Mouse (Mus musculus) myocyte (in vitro differentiated cells): ENCODE results near the gene Nup214. TPM values are rescaled to one million over a fixed set of nuclear protein-coding genes. Genes with fewer than 3 reads are reported as not detected.

ENCODE experiments used
- H3K27me3 ChIP-seq: one replicate; pipeline ENCODE4 v1.6.1; 2011; ENCODE audit not compliant: control insufficient read depth, insufficient read depth, insufficient read length
- H3K36me3 ChIP-seq: one replicate; pipeline ENCODE4 v1.6.1; 2011; ENCODE audit not compliant: control insufficient read depth, insufficient read depth
- H3K4me2 ChIP-seq: one replicate; pipeline ENCODE4 v1.6.1; 2011; ENCODE audit warnings: low read depth, control low read depth
- H3K4me3 ChIP-seq: one replicate; pipeline ENCODE4 v1.5.1; 2011; ENCODE audit warnings: mild to moderate bottlenecking, control low read depth, moderate library complexity
- H3K79me2 ChIP-seq: one replicate; pipeline ENCODE4 v1.6.1; 2011; ENCODE audit not compliant: control insufficient read depth, insufficient read depth
- H3ac ChIP-seq: one replicate; pipeline ENCODE4 v1.6.1; 2011; ENCODE audit not compliant: control insufficient read depth, insufficient read length
- CEBPB ChIP-seq: IDR thresholded peaks from 2 replicates; pipeline ENCODE4 v1.6.1; 2011; ENCODE audit warnings: mild to moderate bottlenecking, moderate library complexity; ENCODE audit not compliant: poor library complexity, insufficient read depth, severe bottlenecking
- E2F4 ChIP-seq: IDR thresholded peaks from one replicate; pipeline ENCODE4 v1.6.1; 2011; ENCODE audit warnings: mild to moderate bottlenecking, control low read depth, moderate library complexity; ENCODE audit not compliant: insufficient read depth
- MAX ChIP-seq: IDR thresholded peaks from one replicate; pipeline ENCODE4 v1.6.1; 2011; ENCODE audit warnings: low read depth, mild to moderate bottlenecking, control low read depth
- MYOD1 ChIP-seq, 3 experiments: IDR thresholded peaks; one replicate each; pipeline ENCODE4 v1.6.1; 2011; ENCODE audit warnings: control low read depth in 2 of 3, low read depth in 2 of 3, mild to moderate bottlenecking in 2 of 3, moderate library complexity in 1 of 3; ENCODE audit not compliant: insufficient read length in 2 of 3, control insufficient read depth in 1 of 3
- MYOG ChIP-seq, 3 experiments: IDR thresholded peaks; one replicate each; pipeline ENCODE4 v1.6.1; 2011; ENCODE audit warnings: control low read depth in 2 of 3, low read depth in 2 of 3, mild to moderate bottlenecking in 2 of 3; ENCODE audit not compliant: insufficient read length in 2 of 3, control insufficient read depth in 1 of 3, insufficient read depth in 1 of 3
- POLR2A ChIP-seq: IDR thresholded peaks from one replicate; pipeline ENCODE4 v1.6.1; 2011; ENCODE audit warnings: low read depth, mild to moderate bottlenecking, control low read depth, moderate library complexity; ENCODE audit not compliant: insufficient read length
- POLR2AphosphoS2 ChIP-seq: IDR thresholded peaks from one replicate; pipeline ENCODE4 v1.6.1; 2011; ENCODE audit warnings: low read depth, control low read depth; ENCODE audit not compliant: insufficient read length
- REST ChIP-seq: IDR thresholded peaks from one replicate; pipeline ENCODE4 v1.6.1; 2011; ENCODE audit warnings: mild to moderate bottlenecking, control low read depth, moderate library complexity; ENCODE audit not compliant: insufficient read depth, insufficient read length
- SRF ChIP-seq: IDR thresholded peaks from one replicate; pipeline ENCODE4 v1.6.1; 2011; ENCODE audit warnings: low read depth; ENCODE audit not compliant: control insufficient read depth, insufficient read length
- TCF12 ChIP-seq: IDR thresholded peaks from one replicate; pipeline ENCODE4 v1.6.1; 2011; ENCODE audit warnings: mild to moderate bottlenecking, control low read depth; ENCODE audit not compliant: poor library complexity, insufficient read depth, severe bottlenecking
- TCF3 ChIP-seq: IDR thresholded peaks from one replicate; pipeline ENCODE4 v1.6.1; 2011; ENCODE audit warnings: low read depth, control low read depth; ENCODE audit not compliant: insufficient read length
- USF1 ChIP-seq: IDR thresholded peaks from one replicate; pipeline ENCODE4 v1.6.1; 2011; ENCODE audit warnings: low read depth, mild to moderate bottlenecking, control low read depth, moderate library complexity
- polyA plus RNA-seq: library from polyadenylated mRNA; unstranded; fragments of >200 nt; fragmentation: generic; extraction: Trizol; gene quantifications from one replicate; pipeline ENCODE4 v1.2.1, GENCODE M21; 2012; ENCODE audit warnings: missing spikeins

Gene Nup214
- 26.3 TPM for polyA plus RNA-seq

GRCm38 (mm10) chr2:31974141-31974808 is at the start of gene Nup214:
Gene Nup214 (plus strand): TSS chr2:31974436.
- peak; percentile 90 for TF ChIP-seq POLR2AphosphoS2
- peak; percentile 80 for TF ChIP-seq POLR2A
- TF ChIP-seq SRF = peak; percentile 92
- TF ChIP-seq E2F4 = peak; percentile 92
- no peak for TF ChIP-seq REST
- peak; percentile 73 for TF ChIP-seq MAX
- H3ac ChIP-seq = peak within 1 kb of the TSS; percentile 78
- peak within 1 kb of the TSS; percentile 99 for H3K4me2 ChIP-seq
- H3K36me3 ChIP-seq = peaks cover 14% of the 10 kb centered on the region
- H3K4me3 ChIP-seq = peak within 1 kb of the TSS; percentile 89
- peaks cover 17% of the 10 kb centered on the region for H3K79me2 ChIP-seq
- no peaks in the 10 kb centered on the region for H3K27me3 ChIP-seq

- Histone ChIP-seq H3K36me3 (no peaks in the 10 kb centered on the region), H3ac (no peak overlapping the region), H3K4me3 (no peak overlapping the region), H3K79me2 (no peaks in the 10 kb centered on the region), H3K4me2 (no peak overlapping the region), H3K27me3 (peaks cover 46% of the 10 kb centered on the region)
- peak; percentile 11 for TF ChIP-seq REST
- peak in 1 of 3 experiments; percentile 46 for TF ChIP-seq MYOG (IDR thresholded peaks at IDR 0.05; ENCODE audit: control insufficient read depth in 1 of 3, insufficient read depth in 1 of 3, insufficient read length in 2 of 3, low read depth in 2 of 3)
- TF ChIP-seq TCF3 = no peak
- no peak for TF ChIP-seq POLR2AphosphoS2
- TF ChIP-seq SRF = no peak
- no peak for TF ChIP-seq TCF12
- TF ChIP-seq MAX = no peak
- TF ChIP-seq CEBPB = no peak
- TF ChIP-seq USF1 = no peak
- peak in 1 of 3 experiments; percentile 32 for TF ChIP-seq MYOD1 (IDR thresholded peaks at IDR 0.05; ENCODE audit: control insufficient read depth in 1 of 3, insufficient read length in 2 of 3, low read depth in 2 of 3)
- no peak for TF ChIP-seq E2F4
- TF ChIP-seq POLR2A = no peak
These were observed 49.4 kb upstream of the Nup214 start for GRCm38 (mm10) chr2:31924811-31925210.

DNA sequence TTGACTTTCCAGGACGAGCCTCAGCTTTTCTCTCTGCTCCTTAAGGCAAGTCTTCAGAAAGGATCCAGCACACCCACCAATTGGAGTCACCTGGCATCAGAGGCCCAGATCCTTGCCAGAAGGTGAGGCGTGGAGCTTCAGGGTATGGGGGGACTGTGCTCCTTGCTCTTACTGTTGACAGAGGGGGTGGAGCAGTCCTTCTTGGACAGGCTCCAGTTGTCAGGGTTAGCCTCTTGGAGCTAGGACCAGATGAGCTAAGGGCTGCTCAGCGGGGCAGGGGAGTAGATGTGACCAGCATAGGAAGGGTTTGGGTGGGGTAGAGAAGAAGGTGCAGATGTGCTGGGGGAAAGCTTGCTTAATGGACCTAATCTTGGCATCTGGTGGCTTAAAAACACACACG is 48.3 kb upstream of the Nup214 start:
- no peak overlapping the region for H3K4me3 ChIP-seq

GRCm38 (mm10) chr2:31929664-31930063 is 44.6 kb upstream of the Nup214 start:
- TF ChIP-seq MYOD1 (IDR thresholded peaks at IDR 0.05; ENCODE audit: control insufficient read depth in 1 of 3, insufficient read length in 2 of 3, low read depth in 2 of 3) = no peak
- no peak for TF ChIP-seq USF1
- TF ChIP-seq SRF = no peak
- TF ChIP-seq REST = no peak
- H3K4me3 ChIP-seq = no peak overlapping the region

More for the DNA sequence above, 48.3 kb upstream of the Nup214 start:
- Histone ChIP-seq H3K27me3 (peaks cover 36% of the 10 kb centered on the region), H3K79me2 (no peaks in the 10 kb centered on the region), H3K4me2 (no peak overlapping the region), H3K36me3 (no peaks in the 10 kb centered on the region), H3ac (no peak overlapping the region)
- TF ChIP-seq E2F4 = no peak
- TF ChIP-seq REST = no peak
- no peak for TF ChIP-seq TCF12
- TF ChIP-seq SRF = no peak
- TF ChIP-seq MYOD1 (IDR thresholded peaks at IDR 0.05; ENCODE audit: control insufficient read depth in 1 of 3, insufficient read length in 2 of 3, low read depth in 2 of 3) = no peak
- TF ChIP-seq POLR2AphosphoS2 = no peak

DNA sequence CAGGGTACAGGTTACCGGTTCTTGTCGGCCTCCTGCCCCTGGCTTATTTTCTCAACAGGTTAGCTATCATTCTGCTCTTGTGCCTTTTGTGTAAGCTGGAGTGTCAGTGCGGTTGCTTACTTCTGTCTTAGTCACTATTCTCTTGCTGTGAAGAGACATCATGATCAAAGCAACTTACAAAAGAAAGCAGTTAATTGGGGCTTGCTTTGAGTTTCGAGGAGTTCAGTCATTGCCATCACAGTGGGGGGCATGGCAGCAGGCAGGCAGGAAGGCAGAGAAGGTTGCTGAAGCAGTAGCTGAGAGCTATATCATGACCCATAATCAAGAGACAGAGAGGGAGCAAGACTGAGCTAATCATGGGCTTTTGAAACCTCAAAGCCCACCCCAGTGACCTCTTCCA is 39.7 kb upstream of the Nup214 start:
- Histone ChIP-seq H3K4me2 (no peak overlapping the region), H3K4me3 (no peak overlapping the region), H3ac (no peak overlapping the region), H3K27me3 (no peaks in the 10 kb centered on the region), H3K79me2 (no peaks in the 10 kb centered on the region), H3K36me3 (no peaks in the 10 kb centered on the region)
- TF ChIP-seq SRF = no peak

More at GRCm38 (mm10) chr2:31929664-31930063, 44.6 kb upstream of the Nup214 start:
- Histone ChIP-seq H3ac (no peak overlapping the region), H3K36me3 (no peaks in the 10 kb centered on the region), H3K79me2 (no peaks in the 10 kb centered on the region), H3K4me2 (no peak overlapping the region), H3K27me3 (peaks cover 2% of the 10 kb centered on the region)

DNA sequence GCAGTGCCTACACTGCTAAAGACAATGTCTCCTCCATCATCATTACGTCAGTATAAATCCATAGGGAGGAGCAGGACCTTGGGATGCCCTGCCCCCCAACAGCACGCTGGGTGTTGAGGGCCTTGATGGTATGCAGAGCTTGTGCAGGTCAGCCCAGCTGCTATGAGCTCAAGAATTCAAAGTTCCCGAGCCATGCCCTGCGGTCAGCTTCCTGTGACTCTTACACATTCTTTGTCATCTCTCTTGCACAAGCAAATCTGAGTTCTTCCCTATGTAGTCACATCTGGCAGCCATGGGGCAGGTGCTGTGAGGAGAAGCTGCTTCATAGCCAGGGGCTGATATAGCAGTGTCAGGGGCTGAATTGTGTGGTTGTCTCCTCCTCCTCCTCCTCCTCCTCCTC is 39.2 kb upstream of the Nup214 start:
- no peak overlapping the region for H3K4me2 ChIP-seq
- no peaks in the 10 kb centered on the region for H3K79me2 ChIP-seq
- peak; percentile 52 for TF ChIP-seq TCF12
- no peak for TF ChIP-seq TCF3
- TF ChIP-seq SRF = no peak
- peak; percentile 87 for TF ChIP-seq CEBPB
- peak in 2 of 3 experiments; percentile 39 to 51 for TF ChIP-seq MYOD1 (IDR thresholded peaks at IDR 0.05; ENCODE audit: control insufficient read depth in 1 of 3, insufficient read length in 2 of 3, low read depth in 2 of 3)
- TF ChIP-seq MYOG (IDR thresholded peaks at IDR 0.05; ENCODE audit: control insufficient read depth in 1 of 3, insufficient read depth in 1 of 3, insufficient read length in 2 of 3, low read depth in 2 of 3) = peak; percentile 15 to 85 (median 34)
- TF ChIP-seq POLR2AphosphoS2 = no peak
- no peaks in the 10 kb centered on the region for H3K36me3 ChIP-seq
- H3ac ChIP-seq = no peak overlapping the region
- H3K27me3 ChIP-seq = no peaks in the 10 kb centered on the region
- H3K4me3 ChIP-seq = no peak overlapping the region
